Mouse (Mus musculus): ENCODE results near the gene Pkn3. TPM values are rescaled to one million over a fixed set of nuclear protein-coding genes. Genes with fewer than 3 reads are reported as not detected.

The Pkn3 gene
- polyA plus RNA-seq, 1 experiment from 2014 or later: 2.8 TPM

DNA sequence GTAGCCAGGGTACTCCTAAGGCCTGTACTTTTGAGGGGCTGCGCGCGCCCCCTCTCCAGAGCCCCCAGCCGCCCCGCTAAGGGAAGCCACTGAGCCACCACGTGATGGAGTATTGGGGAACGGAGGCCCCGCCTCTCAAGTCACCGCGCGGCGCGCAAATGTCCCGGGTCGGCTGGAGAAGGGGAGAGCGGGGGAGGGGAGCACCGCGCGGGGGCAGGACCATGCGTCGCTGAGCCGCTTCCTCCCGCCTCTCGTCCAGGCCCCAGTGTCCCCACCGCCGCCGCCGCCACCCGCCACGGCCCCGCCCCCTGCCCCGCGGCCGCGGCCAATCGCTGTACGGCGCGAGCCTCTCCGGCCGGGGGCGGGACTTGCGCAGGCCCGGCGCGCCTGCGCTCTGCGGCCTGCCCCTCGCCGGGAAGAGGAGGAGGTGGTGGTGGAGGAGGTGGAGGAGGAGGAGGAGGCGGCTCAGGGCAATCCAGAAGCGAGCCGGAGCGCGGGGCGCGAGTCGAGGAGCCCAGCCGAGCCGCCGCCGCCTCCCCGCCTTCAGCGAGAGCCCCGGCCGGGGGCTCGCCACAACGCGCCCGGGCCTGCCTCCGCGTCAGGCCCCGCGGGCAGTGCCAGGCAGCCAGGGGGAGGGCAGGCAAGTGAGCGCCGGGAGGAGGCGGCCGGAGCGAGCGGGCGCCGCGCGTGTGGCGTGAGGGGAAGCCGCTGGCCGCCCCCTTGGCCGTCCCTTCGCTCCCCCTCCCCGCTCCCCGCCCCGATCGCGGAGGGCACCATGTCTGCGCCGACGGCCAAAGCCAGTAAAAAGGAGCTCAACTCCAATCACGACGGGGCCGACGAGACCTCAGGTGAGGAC is 11.2 kb upstream of the Pkn3 start:
- Histone ChIP-seq H3K9me3 (no peaks in the 10 kb centered on the region), H3K27me3 (no peaks in the 10 kb centered on the region), H3K4me2 (replicated peaks) (peak overlapping the region; percentile 59), H3K4me3 (replicated peaks) (peak overlapping the region; percentile 99), H3K36me3 (peaks cover 23% of the 10 kb centered on the region), H3K9ac (replicated peaks) (peak overlapping the region; percentile 99), H3K27ac (peak overlapping the region; percentile 100), H3K4me1 (replicated peaks) (peaks cover 51% of the 10 kb centered on the region)
- peak; percentile 95 for ATAC-seq
- under 1% methylated on average over 38 of the region's 101 CpGs for WGBS

DNA sequence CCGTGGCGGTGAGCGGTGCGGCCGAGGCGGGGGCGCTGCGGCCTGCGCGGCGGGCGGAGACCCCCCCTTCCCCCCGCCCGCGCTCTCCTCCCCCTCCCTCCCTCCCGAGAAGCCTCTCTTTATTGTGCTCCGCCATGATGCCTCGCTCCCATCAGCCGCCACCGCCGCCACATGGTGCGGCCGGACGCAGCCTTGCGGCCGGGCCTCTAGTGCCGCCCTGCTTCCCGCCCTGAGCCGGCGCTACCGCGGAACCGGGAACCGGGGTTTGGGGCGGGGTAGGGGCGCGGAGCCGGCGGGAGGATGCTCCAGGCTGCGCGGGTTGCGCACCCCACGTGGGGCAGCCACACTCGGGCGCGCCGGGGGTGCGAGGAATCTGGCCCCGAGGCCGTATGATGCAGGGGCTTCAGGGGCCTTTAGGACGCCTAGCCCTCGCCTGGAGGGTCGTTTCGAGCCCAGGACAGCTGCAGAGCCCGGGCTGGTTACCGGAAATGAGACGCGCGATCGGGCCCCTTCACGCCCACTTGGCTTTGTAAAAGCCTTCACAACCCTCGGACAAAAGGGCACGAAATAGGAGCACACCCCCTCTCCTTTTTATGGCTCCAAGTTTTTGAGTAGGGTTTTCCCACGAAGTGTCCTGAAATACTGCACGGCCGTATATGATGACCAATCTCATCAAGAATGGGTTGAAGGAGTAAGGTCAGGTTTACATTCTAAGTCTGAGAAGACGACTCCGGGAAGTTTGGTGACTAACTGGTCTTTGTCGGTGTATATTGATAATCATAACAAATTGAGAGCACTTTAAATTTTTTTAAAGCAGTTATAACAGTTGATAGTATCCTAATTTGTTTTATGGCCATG is 10.2 kb upstream of the Pkn3 start:
- H3K27ac ChIP-seq: peak overlapping the region; percentile 100
- WGBS: under 1% methylated on average over 44 of the region's 69 CpGs
- peaks cover 26% of the 10 kb centered on the region for H3K36me3 ChIP-seq
- peak overlapping the region; percentile 99 for H3K4me3 ChIP-seq (replicated peaks)
- H3K4me1 ChIP-seq (replicated peaks): peaks cover 41% of the 10 kb centered on the region
- peak overlapping the region; percentile 59 for H3K4me2 ChIP-seq (replicated peaks)
- peak; percentile 53 for ATAC-seq
- H3K9me3 ChIP-seq: no peaks in the 10 kb centered on the region
- H3K27me3 ChIP-seq: no peaks in the 10 kb centered on the region
- peak overlapping the region; percentile 99 for H3K9ac ChIP-seq (replicated peaks)

GRCm38 (mm10) chr2:30067962-30068361 is 9.5 kb upstream of the Pkn3 start:
- WGBS: 29% methylated on average over 7 of the region's 7 CpGs
- ATAC-seq: no peak
- H3K4me2 ChIP-seq (replicated peaks): peak overlapping the region; percentile 59

GRCm38 (mm10) chr2:30072875-30073274 is 4.6 kb upstream of the Pkn3 start:
- no peak overlapping the region for H3K9ac ChIP-seq (replicated peaks)
- 78% methylated on average over 7 of the region's 7 CpGs for WGBS
- H3K4me2 ChIP-seq (replicated peaks): no peak overlapping the region
- H3K36me3 ChIP-seq: peaks cover 42% of the 10 kb centered on the region
- no peak overlapping the region for H3K27ac ChIP-seq
- no peaks in the 10 kb centered on the region for H3K9me3 ChIP-seq
- ATAC-seq: no peak
- no peaks in the 10 kb centered on the region for H3K27me3 ChIP-seq
- no peak overlapping the region for H3K4me3 ChIP-seq (replicated peaks)
- H3K4me1 ChIP-seq (replicated peaks): peaks cover 22% of the 10 kb centered on the region

More at GRCm38 (mm10) chr2:30067962-30068361, 9.5 kb upstream of the Pkn3 start:
- H3K27me3 ChIP-seq: no peaks in the 10 kb centered on the region
- H3K9me3 ChIP-seq: no peaks in the 10 kb centered on the region
- peaks cover 33% of the 10 kb centered on the region for H3K36me3 ChIP-seq
- peak overlapping the region; percentile 99 for H3K9ac ChIP-seq (replicated peaks)
- peak overlapping the region; percentile 99 for H3K4me3 ChIP-seq (replicated peaks)
- H3K27ac ChIP-seq: no peak overlapping the region
- peaks cover 35% of the 10 kb centered on the region for H3K4me1 ChIP-seq (replicated peaks)

GRCm38 (mm10) chr2:30073285-30073684 is 4.2 kb upstream of the Pkn3 start:
- H3K4me2 ChIP-seq (replicated peaks): no peak overlapping the region
- no peak for ATAC-seq
- no peaks in the 10 kb centered on the region for H3K9me3 ChIP-seq
- H3K36me3 ChIP-seq: peaks cover 42% of the 10 kb centered on the region
- 76% methylated on average over 3 of the region's 3 CpGs for WGBS
- H3K4me1 ChIP-seq (replicated peaks): peaks cover 22% of the 10 kb centered on the region
- no peaks in the 10 kb centered on the region for H3K27me3 ChIP-seq
- H3K27ac ChIP-seq: no peak overlapping the region
- H3K9ac ChIP-seq (replicated peaks): no peak overlapping the region
- no peak overlapping the region for H3K4me3 ChIP-seq (replicated peaks)

DNA sequence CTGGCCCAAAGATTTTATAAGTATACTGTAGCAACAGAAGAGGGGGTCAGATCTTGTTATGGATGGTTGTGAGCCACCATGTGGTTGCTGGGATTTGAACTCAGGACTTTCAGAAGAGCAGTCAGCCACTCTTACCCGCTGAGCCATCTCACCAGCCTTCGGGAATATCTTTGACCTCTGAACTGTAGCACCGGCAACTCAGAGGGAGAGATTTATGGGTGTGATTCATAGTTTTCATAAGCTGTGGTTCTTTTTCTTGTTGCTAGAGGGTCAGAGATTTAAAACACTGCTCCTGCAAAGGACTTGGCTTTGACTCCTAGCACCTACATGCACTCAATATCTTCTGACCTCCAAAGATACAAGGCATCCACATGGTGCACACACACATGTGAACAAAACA is 1.9 kb upstream of the Pkn3 start:
- no peak overlapping the region for H3K4me3 ChIP-seq (replicated peaks)
- no peak overlapping the region for H3K4me2 ChIP-seq (replicated peaks)
- no peaks in the 10 kb centered on the region for H3K27me3 ChIP-seq
- WGBS: 84% methylated on average over 3 of the region's 3 CpGs
- peaks cover 17% of the 10 kb centered on the region for H3K4me1 ChIP-seq (replicated peaks)
- peaks cover 20% of the 10 kb centered on the region for H3K36me3 ChIP-seq
- H3K9me3 ChIP-seq: no peaks in the 10 kb centered on the region
- H3K27ac ChIP-seq: no peak overlapping the region
- H3K9ac ChIP-seq (replicated peaks): no peak overlapping the region
- ATAC-seq: no peak

DNA sequence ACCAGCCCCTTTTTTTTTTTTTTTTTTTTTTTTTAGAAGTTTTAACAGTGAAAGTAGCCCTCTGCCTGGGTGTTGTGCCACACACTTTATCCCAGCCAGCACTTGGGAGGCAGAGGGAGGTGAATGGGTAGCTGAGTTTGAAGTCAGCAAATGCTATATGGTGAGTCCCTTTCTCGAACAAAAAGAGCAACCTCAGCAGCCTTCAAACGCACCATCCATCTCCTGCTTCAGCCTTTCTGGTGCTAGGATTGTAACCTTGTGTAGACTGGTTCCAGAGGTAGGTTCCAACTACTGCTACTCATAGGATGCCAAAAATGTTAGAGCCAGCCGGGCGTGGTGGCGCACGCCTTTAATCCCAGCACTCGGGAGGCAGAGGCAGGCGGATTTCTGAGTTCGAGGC is 1.0 kb upstream of the Pkn3 start:
- 94% methylated on average over 9 of the region's 9 CpGs for WGBS

GRCm38 (mm10) chr2:30076959-30077358 is 525 bp upstream of the Pkn3 start:
- H3K9ac ChIP-seq (replicated peaks): no peak overlapping the region; the same call in 1 of the 2 replicates
- no peak overlapping the region for H3K27ac ChIP-seq
- peaks cover 17% of the 10 kb centered on the region for H3K36me3 ChIP-seq
- peak overlapping the region; percentile 91 for H3K4me2 ChIP-seq (replicated peaks)
- no peaks in the 10 kb centered on the region for H3K9me3 ChIP-seq
- H3K4me1 ChIP-seq (replicated peaks): peaks cover 17% of the 10 kb centered on the region
- H3K4me3 ChIP-seq (replicated peaks): no peak overlapping the region
- WGBS: 75% methylated on average over 6 of the region's 6 CpGs
- H3K27me3 ChIP-seq: no peaks in the 10 kb centered on the region
- ATAC-seq: peak; percentile 32

More for the DNA sequence above, 1.0 kb upstream of the Pkn3 start:
- H3K4me1 ChIP-seq (replicated peaks): peaks cover 17% of the 10 kb centered on the region
- H3K9ac ChIP-seq (replicated peaks): no peak overlapping the region
- H3K9me3 ChIP-seq: no peaks in the 10 kb centered on the region
- no peak overlapping the region for H3K27ac ChIP-seq
- no peaks in the 10 kb centered on the region for H3K27me3 ChIP-seq
- H3K4me2 ChIP-seq (replicated peaks): no peak overlapping the region
- no peak overlapping the region for H3K4me3 ChIP-seq (replicated peaks)
- no peak for ATAC-seq
- H3K36me3 ChIP-seq: peaks cover 19% of the 10 kb centered on the region

DNA sequence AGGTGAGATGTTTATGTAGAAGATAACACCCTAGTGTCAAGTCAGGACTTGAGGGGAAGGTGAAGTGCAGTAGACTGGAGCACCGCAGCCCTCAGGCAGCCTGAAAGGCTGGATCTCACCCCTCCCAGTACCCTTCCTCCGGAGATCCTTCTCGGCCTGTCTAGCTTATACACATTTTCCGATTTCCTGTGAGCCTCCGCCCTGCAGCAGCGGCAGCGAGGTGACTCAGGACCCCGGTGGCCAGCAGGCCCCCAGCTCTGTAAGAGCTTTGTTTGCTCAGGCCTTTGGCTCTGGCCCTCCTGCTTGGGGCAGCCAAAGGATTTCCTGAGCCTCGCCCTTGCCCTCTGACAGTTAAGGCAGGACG is 847 bp downstream of the Pkn3 start:
- Histone ChIP-seq H3K27me3 (no peaks in the 10 kb centered on the region), H3K36me3 (peaks cover 6% of the 10 kb centered on the region; the same call in 1 of the 2 replicates), H3K9ac (replicated peaks) (peak overlapping the region; percentile 19; the same call in 1 of the 2 replicates), H3K9me3 (no peaks in the 10 kb centered on the region), H3K4me2 (replicated peaks) (peak overlapping the region; percentile 91), H3K4me3 (replicated peaks) (no peak overlapping the region; the same call in 1 of the 2 replicates), H3K27ac (peak overlapping the region; percentile 39; the same call in 1 of the 2 replicates), H3K4me1 (replicated peaks) (peaks cover 17% of the 10 kb centered on the region)
- 27% methylated on average over 10 of the region's 10 CpGs for WGBS
- no peak for ATAC-seq

GRCm38 (mm10) chr2:30078760-30079159 is 1.3 kb downstream of the Pkn3 start:
- Histone ChIP-seq H3K4me1 (replicated peaks) (peaks cover 17% of the 10 kb centered on the region), H3K27ac (0 out of 2 replicates have a peak overlapping the region, but pooled peaks have one; percentile 39), H3K9ac (replicated peaks) (peak overlapping the region; percentile 19; the same call in 1 of the 2 replicates), H3K4me3 (replicated peaks) (no peak overlapping the region), H3K9me3 (no peaks in the 10 kb centered on the region), H3K4me2 (replicated peaks) (no peak overlapping the region), H3K36me3 (peaks cover 2% of the 10 kb centered on the region; the same call in 1 of the 2 replicates), H3K27me3 (no peaks in the 10 kb centered on the region)
- ATAC-seq: no peak
- WGBS: 75% methylated on average over 4 of the region's 4 CpGs

DNA sequence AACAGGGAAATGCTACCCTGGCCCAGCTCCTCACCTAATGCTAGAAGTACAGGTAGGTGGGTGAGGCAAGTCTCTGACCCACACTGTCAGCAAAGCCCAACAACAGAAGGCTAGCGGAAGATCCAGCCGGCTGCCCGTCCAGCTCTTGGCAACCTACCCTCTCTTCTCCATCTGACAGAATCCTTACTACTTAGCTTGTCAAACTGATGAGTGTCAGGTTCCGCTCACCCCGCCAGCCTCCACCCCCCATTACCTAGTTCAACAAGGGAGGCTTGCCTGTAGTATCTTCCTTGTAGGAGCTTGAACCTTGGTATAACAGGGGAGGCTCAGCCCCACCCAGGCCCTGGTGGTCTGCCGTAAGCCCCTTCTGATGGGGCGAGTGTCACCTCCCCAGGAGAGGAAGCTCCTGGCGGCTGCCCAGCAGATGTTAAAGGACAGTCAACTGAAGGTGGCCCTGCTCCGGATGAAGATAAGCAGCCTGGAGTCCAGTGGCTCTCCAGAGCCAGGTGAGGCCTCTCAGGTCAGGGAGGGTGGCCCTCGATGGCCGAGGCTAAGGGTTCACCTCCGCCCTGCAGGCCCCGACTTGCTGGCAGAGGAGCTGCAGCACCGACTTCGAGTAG is 2.8 kb downstream of the Pkn3 start:
- peaks cover 25% of the 10 kb centered on the region for H3K4me1 ChIP-seq (replicated peaks)
- no peak overlapping the region for H3K27ac ChIP-seq
- no peaks in the 10 kb centered on the region for H3K9me3 ChIP-seq
- H3K27me3 ChIP-seq: no peaks in the 10 kb centered on the region
- no peak overlapping the region for H3K9ac ChIP-seq (replicated peaks)
- H3K36me3 ChIP-seq: no peaks in the 10 kb centered on the region
- H3K4me3 ChIP-seq (replicated peaks): no peak overlapping the region
- no peak for ATAC-seq
- 91% methylated on average over 15 of the region's 15 CpGs for WGBS
- H3K4me2 ChIP-seq (replicated peaks): no peak overlapping the region

Measured in midbrain, embryonic 13.5 days (tissue).